Mouse (Mus musculus) liver, postnatal 0 days (tissue): ENCODE data around the gene Nr2f1.

Source experiments
- CTCF ChIP-seq: sonication (generic); IDR thresholded peaks from 2 replicates; pipeline ENCODE4 v1.5.1; 2016; ENCODE audit warnings: antibody characterized with exemption, low read depth
- EP300 ChIP-seq: IDR thresholded peaks from 2 replicates; pipeline ENCODE4 v1.6.1; 2016; ENCODE audit warnings: antibody characterized with exemption, low read depth, mild to moderate bottlenecking

GRCm38 (mm10) chr13:78171984-78172636, 27.4 kb downstream of the Nr2f1 start:
- TF ChIP-seq EP300 (no peak), CTCF (no peak)
